Mouse (Mus musculus) hindlimb bud, embryonic 11.5 days (tissue): ENCODE data around the gene Pak6.
A peak's percentile ranks its signal among the peaks of the same experiment; 100 is the strongest.

ENCODE experiments used
- DNase-seq: peaks from one replicate; pipeline ENCODE4 v3.0.0-alpha.2; 2012; ENCODE audit warnings: low read depth, low spot score; ENCODE audit errors: extremely low spot score

Pak6 gene

GRCm38 (mm10) chr2:118664975-118665516 lies 1.9 kb downstream of the Pak6 start:
- DNase-seq, result no peak

- DNase-seq, result no peak
These were observed 2.5 kb downstream of the Pak6 start for GRCm38 (mm10) chr2:118665616-118666015.

- no peak for DNase-seq
These were observed 4.1 kb downstream of the Pak6 start for GRCm38 (mm10) chr2:118667181-118667580.

GRCm38 (mm10) chr2:118669245-118669644 lies 6.1 kb downstream of the Pak6 start:
- no peak for DNase-seq

- DNase-seq, result no peak
These were observed 6.7 kb downstream of the Pak6 start for GRCm38 (mm10) chr2:118669785-118670184.

GRCm38 (mm10) chr2:118671728-118672127 lies 8.6 kb downstream of the Pak6 start:
- DNase-seq, result no peak

GRCm38 (mm10) chr2:118673686-118674465 lies 10.8 kb downstream of the Pak6 start:
- no peak for DNase-seq

- no peak for DNase-seq
These were observed 11.4 kb downstream of the Pak6 start for GRCm38 (mm10) chr2:118674500-118674899.

- no peak for DNase-seq
These were observed 14.0 kb downstream of the Pak6 start for GRCm38 (mm10) chr2:118676839-118677741.

- no peak for DNase-seq
These were observed 14.7 kb downstream of the Pak6 start for GRCm38 (mm10) chr2:118677817-118678216.

- DNase-seq, result no peak
These were observed 16.5 kb downstream of the Pak6 start for GRCm38 (mm10) chr2:118679577-118679976.

- DNase-seq, result no peak
These were observed 17.8 kb downstream of the Pak6 start for GRCm38 (mm10) chr2:118680926-118681325.

- no peak for DNase-seq
These were observed 19.6 kb downstream of the Pak6 start for GRCm38 (mm10) chr2:118682544-118683260.

GRCm38 (mm10) chr2:118685088-118685487 lies 22.0 kb downstream of the Pak6 start:
- no peak for DNase-seq

- DNase-seq, result no peak
These were observed 23.6 kb downstream of the Pak6 start for GRCm38 (mm10) chr2:118686693-118687092.

- no peak for DNase-seq
These were observed 24.7 kb downstream of the Pak6 start for GRCm38 (mm10) chr2:118687791-118688190.

GRCm38 (mm10) chr2:118689875-118690274 lies 26.8 kb downstream of the Pak6 start:
- DNase-seq, result no peak

GRCm38 (mm10) chr2:118693370-118693966 lies 30.4 kb downstream of the Pak6 start:
- DNase-seq, result no peak

GRCm38 (mm10) chr2:118695677-118696232 lies 32.7 kb downstream of the Pak6 start:
- DNase-seq, result peak; percentile 60
